Mouse (Mus musculus) heart, adult 2 months (tissue): ENCODE data around the gene Wnk4.

ENCODE experiments used
- CTCF ChIP-seq: fragments of 200-600 bp; IDR thresholded peaks from 2 replicates; pipeline ENCODE4 v1.8.1; 2022; ENCODE audit warnings: antibody characterized with exemption, mild to moderate bottlenecking, moderate library complexity
- EP300 ChIP-seq: fragments of 200-500 bp; IDR thresholded peaks from 2 replicates; pipeline ENCODE4 v1.6.1; 2011; ENCODE audit warnings: low read depth, low read length, control low read depth; ENCODE audit not compliant: insufficient read depth
- POLR2A ChIP-seq: fragments of 200-500 bp; IDR thresholded peaks from 2 replicates; pipeline ENCODE4 v1.6.1; 2011; ENCODE audit warnings: mild to moderate bottlenecking, low read depth, low read length, control low read depth; ENCODE audit not compliant: insufficient read depth

- no peak for TF ChIP-seq CTCF
- no peak for TF ChIP-seq POLR2A
- TF ChIP-seq EP300 = no peak
These were observed 23.4 kb downstream of the Wnk4 start for GRCm38 (mm10) chr11:101283805-101284204.
